In genomic region chr1:137903351-137903750, GRCm38 (mm10) we compare ENCODE assay signal across 12 mouse cellular contexts.
DNase-seq lines count a peak whose midpoint lies in the region; ATAC-seq and TF ChIP-seq lines count a peak whose summit lies in the region.
"Had no signal": no experiment of that assay in that cellular context is flagged by ENCODE, and none has a peak within 500 bp of the region (broad histone marks: within the 10 kb centered on the region; RNA-seq: fewer than 3 reads in every experiment).

No protein-coding gene starts in this region.

- H3K36me3 ChIP-seq in forebrain, postnatal 0 days (ENCODE audit: insufficient read depth), result no peaks in the 10 kb centered on the region
- no peaks in the 10 kb centered on the region for H3K36me3 ChIP-seq in midbrain, embryonic 12.5 days

- WGBS in forebrain, postnatal 0 days, result 3% methylated on average over 4 of the region's 4 CpGs
- 12% methylated on average over 4 of the region's 4 CpGs for WGBS in midbrain, embryonic 12.5 days

- H3K9ac ChIP-seq in forebrain, postnatal 0 days, result peak overlapping the region; percentile 39; the same call in 1 of the 2 replicates
- no peak overlapping the region for H3K9ac ChIP-seq in midbrain, embryonic 12.5 days (replicated peaks)
- H3K9ac ChIP-seq: heart, embryonic 12.5 days; lung, embryonic 15.5 days had no signal

- H3K27me3 ChIP-seq in forebrain, postnatal 0 days (ENCODE audit: insufficient read depth, low read length), result no peaks in the 10 kb centered on the region
- H3K27me3 ChIP-seq in midbrain, embryonic 12.5 days, result no peaks in the 10 kb centered on the region
- H3K27me3 ChIP-seq: heart, embryonic 12.5 days; lung, embryonic 15.5 days had no signal

- H3K4me3 ChIP-seq in forebrain, postnatal 0 days (ENCODE audit: low read depth, low read length), result peak overlapping the region; percentile 83
- peak overlapping the region; percentile 19; the same call in 1 of the 2 replicates for H3K4me3 ChIP-seq in midbrain, embryonic 12.5 days
- H3K4me3 ChIP-seq: heart, embryonic 12.5 days had no signal

- peaks cover 16% of the 10 kb centered on the region for H3K4me1 ChIP-seq in forebrain, postnatal 0 days (ENCODE audit: insufficient read depth)
- H3K4me1 ChIP-seq in midbrain, embryonic 12.5 days, result peaks cover 36% of the 10 kb centered on the region

- H3K9me3 ChIP-seq in forebrain, postnatal 0 days (ENCODE audit: low read length), result no peaks in the 10 kb centered on the region
- H3K9me3 ChIP-seq in midbrain, embryonic 12.5 days, result no peaks in the 10 kb centered on the region
- H3K9me3 ChIP-seq: heart, embryonic 12.5 days; lung, embryonic 15.5 days had no signal

- peak; percentile 39 for DNase-seq in cerebellum, adult 9-10 months
- DNase-seq in cerebellum, adult 8-10 months, result no peak
- DNase-seq in brain, adult 2 months (ENCODE audit: low read depth, low spot score), result peak; percentile 80
- peak; percentile 52 for DNase-seq in forebrain, postnatal 0 days
- no peak for DNase-seq in kidney, postnatal 25 days
- DNase-seq: adrenal gland, adult 2 months; kidney, adult 18-20 months had no signal

- ATAC-seq in forebrain, postnatal 0 days, result no peak
- ATAC-seq in midbrain, embryonic 12.5 days (ENCODE audit: low FRiP score, low read depth), result no peak
- ATAC-seq in inflammation-experienced regulatory T-cells, adult 6 months, result no peak
- ATAC-seq in activated CD4-positive, CD25-positive, alpha-beta regulatory T cell, adult 4 months, result no peak

- peak overlapping the region; percentile 57; the same call in 1 of the 2 replicates for H3K27ac ChIP-seq in forebrain, postnatal 0 days (ENCODE audit: low read depth, low read length)
- H3K27ac ChIP-seq in midbrain, embryonic 12.5 days (replicated peaks), result no peak overlapping the region; the same call in 1 of the 2 replicates
- H3K27ac ChIP-seq: lung, embryonic 15.5 days had no signal

- H3K4me2 ChIP-seq in forebrain, postnatal 0 days (ENCODE audit: low read depth), result peak overlapping the region; percentile 54
- H3K4me2 ChIP-seq in midbrain, embryonic 12.5 days (replicated peaks), result peak overlapping the region; percentile 60

- no peak for TF ChIP-seq CTCF in forebrain, postnatal 0 days (IDR thresholded peaks at IDR 0.05; ENCODE audit: low read depth)

Comparison
In these comparisons a context has a peak if more than half of its experiments do, and no peak if none do; other contexts are left out.
1. DNase-seq: peak in cerebellum, adult 9-10 months (single experiment), brain, adult 2 months (single experiment) and forebrain, postnatal 0 days (single experiment); none in cerebellum, adult 8-10 months (single experiment) and kidney, postnatal 25 days (0 of 2).